Mouse (Mus musculus): ENCODE measurements around the gene Srsf6. TPM values are rescaled to one million over a fixed set of nuclear protein-coding genes. Genes with fewer than 3 reads are reported as not detected.

Srsf6 gene
- polyA plus RNA-seq, 1 experiment, result 37.6 TPM

DNA sequence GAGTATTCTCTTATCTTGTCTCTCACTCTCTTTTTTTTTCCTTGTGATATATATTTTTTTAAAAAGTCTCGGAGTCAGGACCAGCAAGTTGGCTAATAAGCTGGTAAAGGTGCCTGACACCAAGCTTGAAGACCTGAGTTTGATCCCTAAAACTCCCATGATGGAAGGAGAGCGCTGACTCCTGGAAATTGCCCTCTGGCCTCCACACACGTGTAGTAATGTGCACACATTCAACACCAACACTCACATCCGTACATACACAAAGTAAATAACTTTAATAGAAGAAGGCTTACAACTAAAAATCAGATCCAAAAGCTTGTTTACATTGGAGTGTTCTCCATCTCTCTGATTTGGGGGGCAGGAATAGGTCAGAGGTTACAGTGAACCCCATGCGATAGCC, 41.9 kb downstream of the Srsf6 start:
- Histone ChIP-seq H3K4me1 (peaks cover 4% of the 10 kb centered on the region; the same call in 1 of the 2 replicates), H3K4me3 (replicated peaks) (no peak overlapping the region), H3K36me3 (replicated peaks; ENCODE audit: low read length) (no peaks in the 10 kb centered on the region), H3K9me3 (no peaks in the 10 kb centered on the region), H3K27me3 (replicated peaks) (peaks cover 45% of the 10 kb centered on the region)
- TF ChIP-seq GATA1 (IDR thresholded peaks at IDR 0.05; ENCODE audit: borderline replicate concordance, low read length), result no peak

DNA sequence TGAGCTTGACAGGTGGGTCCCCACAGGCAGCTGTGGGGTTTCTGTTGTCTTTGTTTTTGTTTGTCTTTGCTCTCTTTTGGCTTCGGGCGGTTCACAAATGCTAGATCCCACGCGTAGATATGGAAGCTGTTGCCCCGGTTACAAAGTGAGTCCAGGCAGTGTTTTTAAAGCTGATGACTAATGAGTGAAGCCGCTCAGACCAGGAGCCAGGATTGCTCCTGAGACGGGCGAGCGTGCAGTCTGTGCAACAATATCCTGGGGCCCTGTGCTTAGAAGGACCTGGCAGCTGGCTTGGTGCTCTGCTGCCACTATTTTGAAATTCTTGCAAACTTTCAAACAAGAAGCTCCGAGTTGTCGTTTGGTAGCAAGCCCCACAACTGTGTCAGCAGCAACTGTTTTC, 42.3 kb downstream of the Srsf6 start:
- Histone ChIP-seq H3K36me3 (replicated peaks; ENCODE audit: low read length) (no peaks in the 10 kb centered on the region), H3K27me3 (replicated peaks) (peaks cover 45% of the 10 kb centered on the region), H3K4me3 (replicated peaks) (no peak overlapping the region), H3K9me3 (no peaks in the 10 kb centered on the region), H3K4me1 (peaks cover 4% of the 10 kb centered on the region; the same call in 1 of the 2 replicates)
- TF ChIP-seq GATA1 (IDR thresholded peaks at IDR 0.05; ENCODE audit: borderline replicate concordance, low read length) (no peak), FLI1 (IDR thresholded peaks at IDR 0.05; ENCODE audit: low read length) (no peak)

DNA sequence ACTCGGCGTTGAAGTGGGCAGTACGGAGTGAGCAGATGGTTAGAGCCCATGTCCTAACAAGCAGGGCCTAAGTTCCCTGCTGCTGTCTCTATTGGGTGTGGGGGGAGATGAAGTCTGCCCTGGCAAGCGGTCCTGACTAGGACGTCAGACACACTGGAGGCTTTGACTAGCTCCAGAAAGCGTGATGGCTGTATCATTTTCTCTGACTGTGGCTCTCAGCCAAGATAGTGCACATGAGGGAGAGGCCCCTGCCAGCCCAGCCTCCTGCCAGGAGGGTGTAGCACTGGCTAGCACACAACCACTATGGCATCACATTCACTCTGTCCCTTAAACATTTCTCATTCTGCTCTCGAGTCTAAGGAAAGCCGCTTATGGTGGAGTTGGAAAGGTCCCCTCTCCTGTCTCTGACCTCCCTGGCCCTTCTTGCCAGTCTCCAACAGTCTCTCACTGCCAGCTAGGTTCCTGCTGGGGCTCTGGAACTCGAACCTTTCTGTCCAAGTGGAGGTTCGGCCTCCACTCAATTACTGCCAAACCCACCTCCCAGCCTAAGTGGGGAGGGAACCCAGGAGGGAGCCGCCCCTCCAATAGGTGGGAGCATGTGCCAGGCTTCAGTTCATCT, 43.9 kb downstream of the Srsf6 start:
- H3K4me1 ChIP-seq, result peaks cover 4% of the 10 kb centered on the region
- TF ChIP-seq GATA1 (IDR thresholded peaks at IDR 0.05; ENCODE audit: borderline replicate concordance, low read length), result no peak
- no peak for TF ChIP-seq FLI1 (IDR thresholded peaks at IDR 0.05; ENCODE audit: low read length)
- H3K36me3 ChIP-seq (replicated peaks; ENCODE audit: low read length), result no peaks in the 10 kb centered on the region
- H3K9me3 ChIP-seq, result no peaks in the 10 kb centered on the region
- peaks cover 35% of the 10 kb centered on the region for H3K27me3 ChIP-seq (replicated peaks)
- H3K4me3 ChIP-seq (replicated peaks), result no peak overlapping the region

DNA sequence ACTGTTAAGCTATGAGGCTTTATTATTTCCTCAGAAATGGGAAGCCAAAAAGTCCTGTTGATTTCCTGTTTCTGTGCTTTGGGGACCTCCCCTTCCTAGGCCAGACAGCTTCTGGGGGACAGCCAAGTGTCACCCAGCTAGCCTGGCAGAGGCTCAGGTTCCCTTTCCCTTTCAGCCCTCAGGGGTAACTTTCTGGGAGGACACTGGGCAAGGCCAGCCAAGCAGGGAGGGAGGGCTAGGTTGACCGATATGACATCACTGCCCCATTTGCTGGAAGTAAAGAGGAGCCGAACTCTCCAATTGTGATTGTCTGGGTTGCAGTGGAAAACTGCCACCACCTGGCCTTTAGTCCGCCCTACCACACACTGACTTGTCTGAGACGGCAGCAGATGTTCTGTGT, 44.7 kb downstream of the Srsf6 start:
- H3K27me3 ChIP-seq (replicated peaks), result peaks cover 32% of the 10 kb centered on the region
- H3K4me3 ChIP-seq (replicated peaks), result no peak overlapping the region
- TF ChIP-seq FLI1 (IDR thresholded peaks at IDR 0.05; ENCODE audit: low read length) (no peak), GATA1 (IDR thresholded peaks at IDR 0.05; ENCODE audit: borderline replicate concordance, low read length) (no peak)
- peaks cover 10% of the 10 kb centered on the region for H3K4me1 ChIP-seq
- H3K9me3 ChIP-seq, result no peaks in the 10 kb centered on the region
- H3K36me3 ChIP-seq (replicated peaks; ENCODE audit: low read length), result no peaks in the 10 kb centered on the region

DNA sequence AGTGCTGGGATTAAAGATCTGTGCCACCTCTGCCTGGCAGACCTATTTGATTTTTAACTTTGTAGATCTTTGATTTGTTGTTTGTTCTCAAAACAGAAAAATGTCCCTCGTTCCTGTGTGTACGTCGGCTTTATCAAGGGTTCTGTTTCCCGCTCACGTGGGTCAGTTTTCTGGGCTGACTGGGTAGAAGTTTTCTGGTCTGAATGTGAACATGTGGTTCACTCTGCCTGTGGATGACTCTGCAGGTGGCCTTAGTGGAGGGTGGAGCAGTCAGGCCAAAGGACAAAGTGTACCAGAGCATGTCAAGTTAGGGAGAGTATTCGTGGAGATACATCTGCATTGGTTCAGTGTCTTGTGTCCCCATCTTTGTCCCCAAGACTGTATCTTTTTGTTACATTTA, 53.1 kb downstream of the Srsf6 start:
- H3K4me3 ChIP-seq (replicated peaks), result no peak overlapping the region
- H3K9me3 ChIP-seq, result no peaks in the 10 kb centered on the region
- TF ChIP-seq GATA1 (IDR thresholded peaks at IDR 0.05; ENCODE audit: borderline replicate concordance, low read length) (no peak), FLI1 (IDR thresholded peaks at IDR 0.05; ENCODE audit: low read length) (no peak)
- H3K27me3 ChIP-seq (replicated peaks), result peaks cover 26% of the 10 kb centered on the region
- peaks cover 29% of the 10 kb centered on the region for H3K4me1 ChIP-seq
- H3K36me3 ChIP-seq (replicated peaks; ENCODE audit: low read length), result no peaks in the 10 kb centered on the region

DNA sequence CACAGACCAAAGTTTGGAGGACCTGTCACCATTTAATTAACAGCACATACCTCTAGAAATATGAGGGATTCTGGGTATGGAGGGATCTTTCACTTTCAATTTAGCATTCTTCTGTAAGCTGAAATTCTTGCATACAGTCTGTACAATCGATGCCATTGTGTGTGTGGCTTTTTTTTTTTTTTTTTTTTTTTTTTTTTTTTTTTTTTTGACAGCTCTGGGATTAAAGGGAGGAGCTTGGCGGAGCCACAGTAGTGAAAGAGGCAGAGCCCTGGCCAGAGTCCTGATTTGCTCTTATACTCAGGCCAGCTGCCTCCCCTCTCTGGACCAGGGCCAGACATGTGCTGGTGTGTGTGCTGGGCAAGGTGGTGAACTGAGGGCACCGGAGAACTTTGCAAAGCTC, 54.6 kb downstream of the Srsf6 start:
- peaks cover 36% of the 10 kb centered on the region for H3K27me3 ChIP-seq (replicated peaks)

More for the DNA sequence above, 54.6 kb downstream of the Srsf6 start:
- TF ChIP-seq GATA1 (IDR thresholded peaks at IDR 0.05; ENCODE audit: borderline replicate concordance, low read length), result no peak
- no peak for TF ChIP-seq FLI1 (IDR thresholded peaks at IDR 0.05; ENCODE audit: low read length)
- no peaks in the 10 kb centered on the region for H3K36me3 ChIP-seq (replicated peaks; ENCODE audit: low read length)
- no peak overlapping the region for H3K4me3 ChIP-seq (replicated peaks)
- peaks cover 23% of the 10 kb centered on the region for H3K4me1 ChIP-seq
- H3K9me3 ChIP-seq, result no peaks in the 10 kb centered on the region

Other genes with a start within 250 kb of the Srsf6 start
- 0.51 TPM in 1 of 2 replicates, not detected in the other for gene L3mbtl1, start 11.9 kb downstream of the Srsf6 start, polyA plus RNA-seq (2012; ENCODE audit: insufficient read depth, low replicate concordance)
- gene Sgk2, start 55.8 kb downstream of the Srsf6 start, polyA plus RNA-seq (2012; ENCODE audit: insufficient read depth, low replicate concordance), result not detected in 2 replicates
- 3.2 TPM in 1 of 2 replicates, not detected in the other for gene Ift52, start 85.8 kb downstream of the Srsf6 start, polyA plus RNA-seq (2012; ENCODE audit: insufficient read depth, low replicate concordance)
- gene Mybl2, start 123.2 kb downstream of the Srsf6 start, polyA plus RNA-seq (2012; ENCODE audit: insufficient read depth, low replicate concordance), result 12.5 and 23.5 TPM in 2 replicates
- not detected in 2 replicates for gene Gtsf1l, start 156.3 kb downstream of the Srsf6 start, polyA plus RNA-seq (2012; ENCODE audit: insufficient read depth, low replicate concordance)